Mouse (Mus musculus) brain, embryonic 14.5 days (tissue): ENCODE results near the gene Zfp286.

ENCODE experiments used
- CTCF ChIP-seq: fragments of 200-500 bp; IDR thresholded peaks from 2 replicates; pipeline ENCODE4 v1.5.1; 2012; ENCODE audit warnings: inconsistent platforms, mild to moderate bottlenecking, moderate library complexity, borderline replicate concordance; ENCODE audit not compliant: insufficient read depth, insufficient read length; ENCODE audit errors: extremely low read depth
- POLR2A ChIP-seq: fragments of 200-500 bp; IDR thresholded peaks from 2 replicates; pipeline ENCODE4 v1.6.1; 2012; ENCODE audit warnings: mild to moderate bottlenecking, inconsistent platforms, borderline replicate concordance; ENCODE audit not compliant: poor library complexity, insufficient read depth, insufficient read length, severe bottlenecking; ENCODE audit errors: extremely low read depth

GRCm38 (mm10) chr11:62732665-62733064, 56.6 kb downstream of the Zfp286 start:
- no peak for TF ChIP-seq CTCF
- no peak for TF ChIP-seq POLR2A
